ENCODE assay signal across 8 mouse cellular contexts in genomic region chr4:35226496-35226992, GRCm38 (mm10). TPM values are rescaled to one million over a fixed set of nuclear protein-coding genes. Genes with fewer than 3 reads are reported as not detected.
DNase-seq lines count a peak whose midpoint lies in the region; ATAC-seq and TF ChIP-seq lines count a peak whose summit lies in the region.

No protein-coding gene starts in this region.

- no peak for DNase-seq in lung, adult 2 months
- DNase-seq in lung, postnatal 14 days: no peak
- no peak for DNase-seq in embryonic facial prominence, embryonic 14.5 days (ENCODE audit: low spot score)
- no peak for DNase-seq in gastrocnemius, adult 18-20 months (ENCODE audit: low spot score)
- DNase-seq in layer of hippocampus, postnatal 36 days: no peak
- DNase-seq in adipocyte (ENCODE audit: low spot score): no peak

- 11% methylated on average over 9 of the region's 9 CpGs for WGBS in lung, adult 2 months
- WGBS in embryonic facial prominence, embryonic 14.5 days: 13% methylated on average over 9 of the region's 9 CpGs
- 19% methylated on average over 9 of the region's 9 CpGs for WGBS in limb, embryonic 12.5 days

- no peak for TF ChIP-seq CTCF in lung, adult 2 months (IDR thresholded peaks at IDR 0.05; ENCODE audit: insufficient read depth, low read length)

- no peaks in the 10 kb centered on the region for H3K36me3 ChIP-seq in embryonic facial prominence, embryonic 14.5 days (ENCODE audit: control insufficient read depth, insufficient read depth, low read length)
- no peaks in the 10 kb centered on the region for H3K36me3 ChIP-seq in limb, embryonic 12.5 days

- no peaks in the 10 kb centered on the region for H3K27me3 ChIP-seq in embryonic facial prominence, embryonic 14.5 days (replicated peaks; ENCODE audit: control insufficient read depth, insufficient read depth, low read length)
- no peaks in the 10 kb centered on the region for H3K27me3 ChIP-seq in limb, embryonic 12.5 days

- H3K4me2 ChIP-seq in embryonic facial prominence, embryonic 14.5 days (ENCODE audit: low read depth, low read length): peak overlapping the region; percentile 81
- H3K4me2 ChIP-seq in limb, embryonic 12.5 days: peak overlapping the region; percentile 76

- no peaks in the 10 kb centered on the region for H3K4me1 ChIP-seq in lung, adult 2 months (ENCODE audit: control insufficient read depth, insufficient read depth, low read length)
- H3K4me1 ChIP-seq in embryonic facial prominence, embryonic 14.5 days (ENCODE audit: control insufficient read depth, insufficient read depth, low read length): no peaks in the 10 kb centered on the region
- H3K4me1 ChIP-seq in limb, embryonic 12.5 days (replicated peaks): no peaks in the 10 kb centered on the region

- peak overlapping the region; percentile 81 for H3K27ac ChIP-seq in embryonic facial prominence, embryonic 14.5 days (replicated peaks; ENCODE audit: low read depth, low read length)
- no peak overlapping the region for H3K27ac ChIP-seq in limb, embryonic 12.5 days

- TF ChIP-seq POLR2A in lung, adult 2 months (IDR thresholded peaks at IDR 0.05; ENCODE audit: borderline replicate concordance, extremely low read depth, low read depth, low read length): no peak

- peak overlapping the region; percentile 84 for H3K4me3 ChIP-seq in lung, adult 2 months (replicated peaks; ENCODE audit: extremely low read depth, low read depth, low read length)
- H3K4me3 ChIP-seq in embryonic facial prominence, embryonic 14.5 days (ENCODE audit: low read depth, low read length): peak overlapping the region; percentile 90
- peak overlapping the region; percentile 89 for H3K4me3 ChIP-seq in limb, embryonic 12.5 days (replicated peaks)

- H3K9me3 ChIP-seq in embryonic facial prominence, embryonic 14.5 days (ENCODE audit: control insufficient read depth, low read length): no peaks in the 10 kb centered on the region
- no peaks in the 10 kb centered on the region for H3K9me3 ChIP-seq in limb, embryonic 12.5 days

- peak overlapping the region; percentile 81 for H3K9ac ChIP-seq in embryonic facial prominence, embryonic 14.5 days (ENCODE audit: low read depth, low read length)
- H3K9ac ChIP-seq in limb, embryonic 12.5 days (replicated peaks): peak overlapping the region; percentile 50

- peak; percentile 23; the same call in 1 of the 2 replicates for ATAC-seq in embryonic facial prominence, embryonic 14.5 days (ENCODE audit: low read depth)
- ATAC-seq in limb, embryonic 12.5 days (ENCODE audit: insufficient number of reproducible peaks, insufficient read depth, low FRiP score, low TSS enrichment, low read depth): 0 out of 2 replicates have a peak, but pooled peaks have one; percentile 17
- peak; percentile 21; the same call in 1 of the 2 replicates for ATAC-seq in neutrophil, adult 5-6 weeks (ENCODE audit: extremely low read depth, insufficient number of reproducible peaks, low FRiP score, poor library complexity, severe bottlenecking)

RNA-seq across cellular contexts. Expression of gene C9orf72, which starts 0.6 kb away (rescaled TPM):
- polyA plus RNA-seq in lung, adult 2 months (2012; rRNA removed): 4.6 and 6.4 TPM in 2 replicates
- polyA plus RNA-seq in embryonic facial prominence, embryonic 14.5 days (2014; fragmentation: Nextera tagmentation; extraction: Ambion mirVana): 14.0 and 14.3 TPM in 2 replicates
- 11.6 and 12.2 TPM in 2 replicates for polyA plus RNA-seq in limb, embryonic 12.5 days (2016; fragmentation: Nextera tagmentation; extraction: Ambion mirVana)
- total RNA-seq in neutrophil, adult 5-6 weeks (2017): 19.6 and 20.3 TPM in 2 replicates
- 10 to 100 TPM; 12.5 TPM for total RNA-seq in gastrocnemius, adult 18-20 months (2021)
- 10 to 100 TPM; 25.9 to 27.5 TPM for total RNA-seq in layer of hippocampus, postnatal 36 days (2021)
